Mouse (Mus musculus) neutrophil, adult 65 days (primary cell): ENCODE data around the gene Rbm12. TPM values are rescaled to one million over a fixed set of nuclear protein-coding genes. Genes with fewer than 3 reads are reported as not detected.

Experiments used
- total RNA-seq: library from RNA; stranded (reverse); gene quantifications from 2 replicates; pipeline ENCODE4 v1.2.4, GENCODE M21; 2023

Rbm12 gene
- total RNA-seq, result 17.7 and 19.8 TPM in 2 replicates

GRCm38 (mm10) chr2:156111358-156112079 lies at the start of gene Rbm12, which contains the start of gene Cpne1:
Gene Rbm12, minus strand, starts transcription at chr2:156111978.
Gene Cpne1, minus strand, starts transcription at chr2:156111965.

GRCm38 (mm10) chr2:156143953-156144724 lies 32.4 kb upstream of the Rbm12 start, which contains the start of the genes Romo1 and Nfs1:
Gene Romo1, plus strand, starts transcription at chr2:156144039.
Gene Nfs1, minus strand, starts transcription at chr2:156144186.

GRCm38 (mm10) chr2:156126992-156127391 lies 15.2 kb upstream of the Rbm12 start, which contains the start of gene Gm28036:
Gene Gm28036, minus strand, starts transcription at chr2:156127092.

GRCm38 (mm10) chr2:156065099-156066041 lies 46.4 kb downstream of the Rbm12 start, which contains the start of gene Spag4:
Gene Spag4, plus strand, starts transcription at chr2:156065175.

GRCm38 (mm10) chr2:156052816-156053215 lies 59.0 kb downstream of the Rbm12 start, which contains the start of gene Fer1l4:
Gene Fer1l4, minus strand, starts transcription at chr2:156052947.

Other genes with a start within 250 kb of the Rbm12 start
- gene Uqcc1, start 181.7 kb downstream of the Rbm12 start, total RNA-seq, result 9.8 and 13.0 TPM in 2 replicates
- gene Gm15557, start 171.2 kb downstream of the Rbm12 start, total RNA-seq, result not detected in 2 replicates
- gene Gdf5, start 166.6 kb downstream of the Rbm12 start, total RNA-seq, result not detected in 2 replicates
- gene Cep250, start 155.5 kb downstream of the Rbm12 start, total RNA-seq, result 57.4 and 85.4 TPM in 2 replicates
- not detected in 2 replicates for gene 6430550D23Rik, start 104.0 kb downstream of the Rbm12 start, total RNA-seq
- 57.4 and 60.2 TPM in 2 replicates for gene Ergic3, start 103.9 kb downstream of the Rbm12 start, total RNA-seq
- not detected in 2 replicates for gene Fer1l4, start 59.0 kb downstream of the Rbm12 start, total RNA-seq
- gene Spag4, start 46.8 kb downstream of the Rbm12 start, total RNA-seq, result 0.43 and 0.85 TPM in 2 replicates
- 65.0 and 74.0 TPM in 2 replicates for gene Cpne1, start within 50 bp of the Rbm12 start, total RNA-seq
- 9.9 and 20.0 TPM in 2 replicates for gene Gm28036, start 15.1 kb upstream of the Rbm12 start, total RNA-seq
- gene Romo1, start 32.1 kb upstream of the Rbm12 start, total RNA-seq, result 41.2 and 53.9 TPM in 2 replicates
- 14.0 and 18.5 TPM in 2 replicates for gene Nfs1, start 32.2 kb upstream of the Rbm12 start, total RNA-seq
- gene Rbm39, start 68.3 kb upstream of the Rbm12 start, total RNA-seq, result 1,780 and 2,284 TPM in 2 replicates
- gene Phf20, start 84.5 kb upstream of the Rbm12 start, total RNA-seq, result 30.1 and 44.3 TPM in 2 replicates
- 6.1 and 11.3 TPM in 2 replicates for gene Cnbd2, start 200.3 kb upstream of the Rbm12 start, total RNA-seq
- gene Scand1, start 200.7 kb upstream of the Rbm12 start, total RNA-seq, result 148 and 170 TPM in 2 replicates